Mouse (Mus musculus) right cerebral cortex, adult 2 months (tissue): ENCODE measurements at regions not wholly inside any gene's neighbourhood (a gene's known extent, or its start where the extent isn't known, plus 50 kb on each side); places are given as distances from the start of the nearest gene placed in this dataset.
A peak's percentile ranks its signal among the peaks of the same experiment; 100 is the strongest.

Experiments
- DNase-seq, 2 experiments: peaks; one replicate each; pipeline ENCODE4 v3.0.0; 2021 to 2022; ENCODE audit warnings: low spot score in 2 of 2

DNA sequence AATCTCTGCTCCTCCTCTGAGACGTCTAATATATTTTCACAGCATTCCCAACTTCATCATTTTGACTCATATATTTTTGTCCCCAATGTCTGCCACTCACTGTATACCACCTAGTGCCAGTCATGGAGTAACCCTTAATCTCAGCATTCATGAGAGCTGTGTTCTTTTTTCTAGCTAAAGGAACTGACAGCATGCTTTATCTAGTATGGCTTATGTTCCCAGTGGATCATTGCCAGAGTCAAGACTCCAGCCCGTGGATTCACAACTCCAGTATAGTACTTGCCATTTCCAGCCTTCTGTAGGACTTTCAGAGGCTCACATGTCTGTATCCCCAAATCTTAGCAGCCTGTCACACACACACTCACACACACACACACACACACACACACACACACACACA is 316.5 kb downstream of the Cmpk2 start:
- no peak for DNase-seq

DNA sequence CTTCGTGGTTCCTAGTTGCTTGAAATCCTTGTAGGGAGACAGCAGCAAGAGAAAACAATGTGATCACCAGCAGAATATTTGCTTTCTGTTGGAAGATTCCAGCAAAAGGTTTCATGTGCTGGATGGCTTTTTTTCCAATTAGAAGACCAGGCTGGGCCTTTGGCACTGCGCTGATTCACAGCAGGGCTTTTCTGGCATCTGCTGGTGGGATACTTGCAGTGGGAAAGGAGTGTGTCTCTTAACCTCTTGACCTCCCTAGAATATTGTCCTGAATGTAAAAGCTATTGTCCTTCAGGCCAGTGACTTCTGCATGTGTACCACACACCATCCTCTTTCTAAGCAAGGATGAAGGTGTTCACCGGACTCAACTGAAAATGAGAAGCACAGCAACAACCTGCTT is 315.4 kb downstream of the Cmpk2 start:
- DNase-seq: no peak

- no peak for DNase-seq
Observed at GRCm38 (mm10) chr12:26783800-26784199, 314.8 kb downstream of the Cmpk2 start.

DNA sequence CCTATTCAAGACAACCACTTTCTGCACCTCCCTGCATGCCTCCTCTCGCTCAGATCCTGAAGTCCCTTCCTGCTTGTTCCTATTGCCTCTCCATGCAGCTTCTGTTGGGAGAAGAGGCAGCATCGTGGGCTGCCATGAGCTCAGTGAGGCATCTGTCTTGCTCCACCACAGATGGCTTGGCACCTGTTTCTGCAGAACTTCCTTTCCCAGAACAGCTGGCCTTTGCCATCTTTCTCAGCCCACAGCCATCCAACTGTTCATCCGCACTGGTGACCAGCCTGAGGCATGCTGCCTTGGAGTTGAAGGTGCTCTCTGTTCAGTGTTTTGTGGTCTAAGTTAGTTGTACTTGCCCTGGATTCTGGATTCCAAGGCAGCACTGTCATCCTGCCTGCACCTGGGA is 312.5 kb downstream of the Cmpk2 start:
- DNase-seq: peak; percentile 65 to 74

GRCm38 (mm10) chr12:26778796-26779195 is 309.8 kb downstream of the Cmpk2 start:
- no peak for DNase-seq

- no peak for DNase-seq
Observed at GRCm38 (mm10) chr12:26776986-26777385, 308.0 kb downstream of the Cmpk2 start.

- DNase-seq: peak in 1 of 2 experiments; percentile 6
Observed at GRCm38 (mm10) chr12:26774016-26774415, 305.0 kb downstream of the Cmpk2 start.

DNA sequence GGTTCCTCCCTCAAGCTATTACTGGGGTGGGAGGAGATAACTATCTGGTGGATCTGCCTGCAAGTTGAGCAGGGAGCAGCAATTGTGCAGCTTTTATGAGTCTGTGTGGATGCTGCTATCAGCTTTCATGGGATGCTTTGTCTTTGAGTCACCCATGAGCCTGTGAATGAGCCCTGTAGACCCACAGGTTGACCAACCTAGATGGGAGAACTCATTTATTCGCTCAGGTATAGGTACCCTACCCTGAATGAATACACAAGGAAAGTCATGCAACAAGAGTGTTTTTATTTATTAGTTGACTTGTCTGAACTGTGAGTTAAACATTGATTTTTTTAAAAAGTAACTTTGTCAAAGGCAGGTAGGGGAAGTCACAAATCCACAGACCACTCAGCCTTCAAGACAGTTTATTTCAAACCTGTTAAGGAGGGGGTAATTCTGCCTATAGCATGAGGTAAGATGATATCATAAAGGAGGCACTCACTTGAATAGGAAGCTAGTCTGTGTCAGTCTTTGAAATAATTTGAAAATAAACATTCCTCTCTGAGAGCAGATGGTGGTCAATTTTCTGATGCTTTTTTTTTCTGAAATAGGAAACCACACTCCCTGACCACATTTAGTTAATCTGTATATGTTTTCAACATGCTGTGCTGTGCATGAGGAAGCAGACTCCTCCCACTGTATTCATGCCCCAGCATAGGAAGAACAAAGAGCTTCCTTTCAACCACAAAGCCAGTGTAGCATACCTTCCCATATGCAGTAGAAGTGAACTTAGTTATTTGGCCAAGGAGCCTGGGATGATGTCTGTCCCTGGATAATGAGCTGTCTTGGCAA is 302.0 kb downstream of the Cmpk2 start:
- DNase-seq: no peak

GRCm38 (mm10) chr12:26767551-26767950 is 298.5 kb downstream of the Cmpk2 start:
- no peak for DNase-seq

- no peak for DNase-seq
Observed at GRCm38 (mm10) chr12:26758657-26759325, 289.8 kb downstream of the Cmpk2 start.

DNA sequence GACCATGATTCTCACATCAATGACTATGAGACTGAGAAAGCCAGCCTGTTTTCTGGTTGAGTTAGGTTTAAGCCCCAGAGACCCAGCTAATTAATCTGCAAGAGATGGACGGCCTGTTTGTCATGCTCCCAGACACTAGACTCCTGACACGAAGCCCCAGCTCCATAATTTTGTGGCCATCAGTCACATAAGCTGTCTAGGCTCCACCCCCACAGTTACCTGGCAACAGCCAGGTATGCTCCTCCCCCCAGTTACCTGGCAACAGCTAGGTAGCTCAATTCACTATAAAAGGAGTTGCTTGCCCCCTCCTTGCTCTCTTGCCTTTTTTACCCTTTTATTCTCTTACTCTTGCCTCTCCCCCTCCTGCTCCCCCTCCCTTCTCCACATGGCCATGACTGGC is 287.3 kb downstream of the Cmpk2 start:
- DNase-seq: no peak

- DNase-seq: no peak
Observed at GRCm38 (mm10) chr12:26754611-26755010, 285.6 kb downstream of the Cmpk2 start.

DNA sequence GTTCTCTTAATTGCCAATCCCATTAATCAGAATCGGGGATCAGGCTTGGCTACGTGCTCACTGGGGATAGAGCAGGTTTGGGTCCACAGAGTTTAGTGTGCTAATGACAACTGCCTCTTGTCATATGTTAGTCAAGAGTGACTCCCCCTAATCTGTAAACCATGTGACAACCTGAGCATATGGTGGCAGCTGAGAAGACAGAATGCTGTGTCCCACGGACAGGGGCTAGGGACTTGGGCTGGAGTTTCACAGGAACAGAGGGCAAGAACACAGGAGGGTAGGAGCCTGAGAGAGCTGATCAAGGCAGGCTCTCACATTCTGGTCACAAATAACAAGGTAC is 265.5 kb downstream of the Cmpk2 start:
- DNase-seq: no peak

DNA sequence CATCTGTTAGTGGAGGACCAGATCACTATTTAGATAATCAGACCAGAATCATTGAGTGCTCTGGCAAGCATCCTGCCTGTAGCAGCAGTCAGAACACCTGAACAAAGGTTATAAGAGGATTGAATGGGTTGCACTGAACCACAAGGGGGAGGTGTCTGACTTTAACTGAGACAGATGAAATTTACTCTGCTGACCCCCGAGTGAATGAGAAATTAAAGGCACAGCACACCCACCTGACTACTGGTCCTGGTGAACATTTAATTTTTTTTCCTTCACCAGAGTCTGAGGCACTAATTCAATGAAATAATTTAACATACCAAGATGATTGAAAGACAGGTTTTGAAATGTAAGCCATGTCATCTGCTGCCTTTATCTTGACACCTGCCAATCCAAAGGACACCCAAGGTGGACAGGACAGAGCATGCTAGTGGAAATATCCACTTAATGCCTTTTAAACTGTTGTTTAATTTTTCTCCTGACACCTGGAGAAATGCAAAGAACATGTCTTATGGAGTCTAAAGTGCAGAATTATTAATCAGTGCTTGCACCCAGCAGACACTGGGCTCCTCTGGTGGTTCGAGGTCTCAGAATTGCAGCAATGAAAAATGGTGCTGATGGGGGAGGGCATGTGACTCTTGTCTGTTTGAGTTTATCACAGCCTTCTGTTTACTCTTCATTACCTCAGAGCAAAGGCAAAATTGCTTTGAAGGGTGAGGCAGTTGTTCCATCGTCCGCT is 265.0 kb downstream of the Cmpk2 start:
- no peak for DNase-seq

DNA sequence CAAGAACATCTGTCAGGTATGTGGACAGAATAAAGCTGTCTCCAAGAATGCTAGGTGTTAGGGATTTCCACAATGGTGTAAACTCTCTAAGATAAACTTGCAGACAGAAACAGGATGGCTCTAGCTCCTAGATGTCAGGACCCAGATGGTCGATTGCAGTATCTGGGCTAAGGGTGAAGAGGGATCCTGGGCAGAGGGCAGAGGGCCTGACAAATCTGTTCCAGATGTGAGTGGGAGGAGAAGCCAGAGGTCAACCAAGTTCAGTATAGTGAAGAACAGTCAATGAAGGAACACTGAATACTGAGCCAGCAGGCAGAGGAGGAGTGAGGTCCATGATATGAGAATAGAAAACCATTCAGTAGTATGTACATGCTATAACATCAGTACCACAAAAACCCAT is 254.4 kb downstream of the Cmpk2 start:
- no peak for DNase-seq

DNA sequence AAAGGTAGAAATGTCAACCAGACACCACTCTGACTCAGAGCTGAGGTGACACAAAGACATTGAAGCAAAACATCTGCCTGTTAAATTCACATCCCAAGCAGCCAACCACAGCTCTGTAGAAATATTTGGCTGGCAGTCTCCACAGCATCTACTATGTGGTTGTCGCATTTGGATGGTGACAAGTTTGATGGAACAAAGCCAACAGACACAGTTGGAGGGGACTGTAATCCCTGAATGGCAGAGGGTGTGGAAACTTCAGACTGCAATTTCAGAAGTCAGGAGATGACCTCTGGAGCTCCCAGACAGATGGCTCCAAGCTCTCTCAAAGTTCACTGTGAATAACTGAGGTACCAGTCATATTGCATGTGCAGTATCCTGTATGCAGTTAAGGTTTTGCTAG is 229.8 kb downstream of the Cmpk2 start:
- no peak for DNase-seq

DNA sequence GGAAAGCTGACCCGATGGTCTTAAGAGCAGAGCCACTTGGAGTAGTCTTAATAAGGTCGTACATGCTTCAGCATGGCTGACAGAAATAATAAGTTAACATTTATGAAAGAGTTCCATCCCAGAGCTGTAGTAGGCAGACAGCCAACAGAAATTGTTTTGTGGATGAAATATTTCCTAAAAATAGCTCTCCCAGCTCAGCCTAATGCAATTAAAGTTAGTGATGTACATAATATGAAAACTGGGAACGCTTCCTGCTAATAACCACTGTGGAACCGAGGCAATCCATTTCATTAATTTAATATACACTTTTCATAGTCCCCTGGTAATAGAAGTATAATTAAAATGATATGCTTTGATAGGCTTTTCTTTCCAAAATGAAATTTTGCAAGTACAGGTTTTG is 219.0 kb downstream of the Cmpk2 start:
- DNase-seq: no peak

- no peak for DNase-seq
Observed at GRCm38 (mm10) chr12:26680568-26680947, 211.6 kb downstream of the Cmpk2 start.

GRCm38 (mm10) chr12:26679887-26680567 is 211.0 kb downstream of the Cmpk2 start:
- no peak for DNase-seq

DNA sequence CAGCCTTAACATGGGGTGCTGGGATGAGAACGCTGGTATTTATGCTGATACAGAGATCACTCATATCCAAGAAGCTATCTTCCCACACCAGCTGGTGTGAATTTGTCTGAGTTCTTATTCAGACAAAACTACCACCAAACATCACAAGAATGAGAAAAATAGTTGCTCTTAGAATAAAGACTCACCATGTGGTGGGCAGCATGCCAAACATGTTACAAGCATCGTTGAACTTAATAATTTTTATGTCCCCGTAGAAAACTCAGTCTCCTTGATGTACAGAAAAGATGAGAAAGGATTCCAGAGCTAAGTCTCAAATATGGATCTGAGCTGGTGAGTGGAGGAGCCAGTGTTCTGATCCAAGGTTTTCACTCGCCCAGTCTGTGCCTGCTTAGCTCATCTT is 196.5 kb downstream of the Cmpk2 start:
- DNase-seq: peak; percentile 3 to 4

DNA sequence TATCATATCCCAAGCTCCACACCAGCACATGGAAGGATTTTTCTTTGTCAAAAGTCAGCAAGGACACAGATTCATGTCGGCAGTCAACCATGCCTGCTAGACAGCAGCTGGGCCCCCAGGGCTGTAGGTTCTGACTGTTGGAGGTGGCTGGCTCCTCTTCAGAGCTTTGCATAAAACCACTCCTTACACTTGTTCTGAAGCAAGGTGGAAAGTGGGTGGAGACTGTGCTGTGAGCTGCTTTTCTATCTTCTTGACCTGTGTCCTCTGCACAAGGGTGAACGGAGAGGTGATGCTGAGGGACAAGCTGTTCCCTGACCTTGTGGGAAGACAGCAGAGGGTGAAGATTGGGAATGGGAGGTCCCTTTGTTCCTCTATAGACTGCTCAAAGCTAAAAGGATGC is 185.2 kb downstream of the Cmpk2 start:
- no peak for DNase-seq

DNA sequence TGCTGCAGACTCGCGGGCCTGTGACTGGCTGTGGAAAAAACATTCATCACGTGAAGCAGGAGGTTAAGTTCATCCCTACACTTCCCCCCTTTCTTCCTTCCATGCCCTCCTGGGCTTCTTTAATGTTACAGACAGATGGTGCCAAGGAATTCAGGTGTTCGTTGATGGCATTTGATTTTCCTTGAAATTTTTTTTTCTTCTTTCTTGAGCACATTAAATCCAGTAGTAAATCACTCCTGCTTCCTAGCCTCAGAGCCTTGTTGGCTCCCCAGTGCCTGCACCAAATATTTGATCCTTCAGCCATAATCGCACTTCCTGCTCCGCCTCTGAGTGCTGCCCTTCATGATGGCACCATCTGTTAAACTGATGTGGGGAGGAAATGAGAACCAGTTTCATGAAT is 184.8 kb downstream of the Cmpk2 start:
- no peak for DNase-seq
